Mouse (Mus musculus): ENCODE data around the gene Cmtm7.

DNA sequence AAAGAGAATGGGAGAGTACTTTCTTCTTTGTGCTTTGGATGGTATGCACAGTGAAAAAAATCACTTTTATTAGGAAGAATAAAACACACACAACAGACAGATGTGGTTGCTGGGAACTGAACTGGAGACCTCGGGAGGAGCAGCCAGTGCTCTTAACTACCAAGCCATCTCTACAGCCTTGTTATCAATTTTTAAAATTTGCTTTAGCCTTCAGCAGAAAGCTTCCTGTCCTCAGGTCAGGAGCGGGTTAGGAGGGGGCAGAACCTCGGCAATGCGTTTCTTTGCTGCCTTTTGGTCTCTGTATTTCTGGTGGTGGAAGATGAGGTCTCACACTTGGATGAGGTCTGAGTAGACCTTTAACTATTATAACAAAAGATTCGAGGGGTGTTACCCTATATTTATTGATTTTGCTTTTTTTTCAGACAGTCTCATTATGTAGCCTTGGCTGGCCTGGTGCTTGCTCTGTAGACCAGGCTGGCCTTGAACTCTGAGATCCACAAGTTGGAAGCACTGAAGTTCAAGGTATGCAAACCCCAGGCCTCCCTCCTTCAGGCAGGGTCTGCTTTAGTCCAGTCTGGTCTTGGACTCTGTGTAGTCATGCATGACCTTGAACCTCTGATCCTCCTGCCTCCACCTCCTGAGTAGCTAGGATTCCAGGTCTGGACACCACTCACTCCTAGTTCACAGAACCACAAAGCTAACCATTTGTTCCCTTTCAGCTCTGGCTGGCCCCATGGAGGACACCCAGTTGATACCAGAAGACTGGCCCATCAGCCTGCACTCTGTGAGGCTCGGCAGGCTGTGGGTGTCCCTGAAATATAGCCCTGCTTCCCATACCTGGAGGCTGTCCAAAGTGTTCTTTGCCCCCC, 4.2 kb downstream of the Cmtm7 start:
- TF ChIP-seq CTCF (IDR thresholded peaks at IDR 0.05; ENCODE audit: extremely low read depth, insufficient read depth, insufficient read length, insufficient replicate concordance), result no peak
- no peak for TF ChIP-seq POLR2A (IDR thresholded peaks at IDR 0.05; ENCODE audit: low read depth, low read length)
